Mouse (Mus musculus): ENCODE data around the gene Snap91. TPM values are rescaled to one million over a fixed set of nuclear protein-coding genes. Genes with fewer than 3 reads are reported as not detected.

The Snap91 gene
- polyA plus RNA-seq, 1 experiment from 2014 or later = 3.4 TPM

GRCm38 (mm10) chr9:86717119-86717518, 163.3 kb downstream of the Snap91 start:
- WGBS = 83% methylated on average over 5 of the region's 5 CpGs
- H3K9me3 ChIP-seq (ENCODE audit: control insufficient read depth, low read length) = no peaks in the 10 kb centered on the region
- no peaks in the 10 kb centered on the region for H3K36me3 ChIP-seq (ENCODE audit: control insufficient read depth, insufficient read depth, low read length)
- H3K4me3 ChIP-seq (ENCODE audit: low read depth, low read length) = no peak overlapping the region
- DNase-seq (ENCODE audit: low spot score) (no peak), ATAC-seq (ENCODE audit: insufficient number of reproducible peaks, low FRiP score, low TSS enrichment, low read depth) (no peak)
- no peak overlapping the region for H3K4me2 ChIP-seq (ENCODE audit: low read depth, severe bottlenecking)
- H3K9ac ChIP-seq (ENCODE audit: low read length) = no peak overlapping the region
- H3K27me3 ChIP-seq (ENCODE audit: control insufficient read depth, insufficient read depth, low read length) = no peaks in the 10 kb centered on the region
- H3K4me1 ChIP-seq (ENCODE audit: control insufficient read depth, insufficient read depth, low read length) = no peaks in the 10 kb centered on the region
- H3K27ac ChIP-seq (replicated peaks; ENCODE audit: low read depth, low read length) = no peak overlapping the region

GRCm38 (mm10) chr9:86716540-86716939, 163.9 kb downstream of the Snap91 start:
- H3K27ac ChIP-seq (replicated peaks; ENCODE audit: low read depth, low read length) = no peak overlapping the region
- ATAC-seq (ENCODE audit: insufficient number of reproducible peaks, low FRiP score, low TSS enrichment, low read depth) = no peak
- H3K9ac ChIP-seq (ENCODE audit: low read length) = no peak overlapping the region
- H3K4me2 ChIP-seq (ENCODE audit: low read depth, severe bottlenecking) = no peak overlapping the region
- no peak for DNase-seq (ENCODE audit: low spot score)
- H3K4me1 ChIP-seq (ENCODE audit: control insufficient read depth, insufficient read depth, low read length) = no peaks in the 10 kb centered on the region
- no peak overlapping the region for H3K4me3 ChIP-seq (ENCODE audit: low read depth, low read length)
- no peaks in the 10 kb centered on the region for H3K36me3 ChIP-seq (ENCODE audit: control insufficient read depth, insufficient read depth, low read length)
- no peaks in the 10 kb centered on the region for H3K9me3 ChIP-seq (ENCODE audit: control insufficient read depth, low read length)
- H3K27me3 ChIP-seq (ENCODE audit: control insufficient read depth, insufficient read depth, low read length) = no peaks in the 10 kb centered on the region
- 69% methylated on average over 2 of the region's 2 CpGs for WGBS

Other genes starting within 250 kb of the Snap91 start
- 10.0 and 11.4 TPM in 2 replicates for gene Me1, start 184.7 kb downstream of the Snap91 start, polyA plus RNA-seq (2014; fragmentation: Nextera tagmentation; extraction: Ambion mirVana)
- 3.8 and 4.5 TPM in 2 replicates for gene Prss35, start 137.0 kb downstream of the Snap91 start, polyA plus RNA-seq (2014; fragmentation: Nextera tagmentation; extraction: Ambion mirVana)
- not detected in 2 replicates for gene Ripply2, start 134.9 kb upstream of the Snap91 start, polyA plus RNA-seq (2014; fragmentation: Nextera tagmentation; extraction: Ambion mirVana)
- gene Cyb5r4, start 141.4 kb upstream of the Snap91 start, polyA plus RNA-seq (2014; fragmentation: Nextera tagmentation; extraction: Ambion mirVana) = 63.4 and 64.6 TPM in 2 replicates